8 mouse cellular contexts compared by ENCODE assay signal in genomic region chr9:30922197-30922894, GRCm38 (mm10). TPM values are rescaled to one million over a fixed set of nuclear protein-coding genes. Genes with fewer than 3 reads are reported as not detected.
DNase-seq lines count a peak whose midpoint lies in the region; ATAC-seq lines count a peak whose summit lies in the region.

Adamts15 (minus strand) TSS chr9:30922452.

- H3K36me3 ChIP-seq in intestine, embryonic 15.5 days = no peaks in the 10 kb centered on the region
- H3K36me3 ChIP-seq in liver, embryonic 12.5 days = no peaks in the 10 kb centered on the region
- H3K36me3 ChIP-seq in neural tube, embryonic 12.5 days = no peaks in the 10 kb centered on the region

- 0 out of 2 replicates have a peak within 1 kb of the TSS, but pooled peaks have one; percentile 13 for H3K27ac ChIP-seq in intestine, embryonic 15.5 days
- H3K27ac ChIP-seq in liver, embryonic 12.5 days = no peak within 1 kb of the TSS
- H3K27ac ChIP-seq in neural tube, embryonic 12.5 days = no peak within 1 kb of the TSS

- H3K4me3 ChIP-seq in intestine, embryonic 15.5 days (replicated peaks) = peak within 1 kb of the TSS; percentile 58
- H3K4me3 ChIP-seq in liver, embryonic 12.5 days = peak within 1 kb of the TSS; percentile 45
- H3K4me3 ChIP-seq in neural tube, embryonic 12.5 days = peak within 1 kb of the TSS; percentile 54

- ATAC-seq in intestine, embryonic 15.5 days = peak; percentile 91
- peak; percentile 46; the same call in 1 of the 2 replicates for ATAC-seq in liver, embryonic 12.5 days
- peak; percentile 75 for ATAC-seq in neural tube, embryonic 12.5 days (ENCODE audit: low FRiP score, low read depth)
- ATAC-seq in inflammation-experienced regulatory T-cells, adult 6 months = no peak

- peak within 1 kb of the TSS; percentile 44 for H3K9ac ChIP-seq in intestine, embryonic 15.5 days
- no peak within 1 kb of the TSS for H3K9ac ChIP-seq in liver, embryonic 12.5 days
- peak within 1 kb of the TSS; percentile 46 for H3K9ac ChIP-seq in neural tube, embryonic 12.5 days

- WGBS in intestine, embryonic 15.5 days = 0% methylated on average over 47 of the region's 47 CpGs
- WGBS in liver, embryonic 12.5 days (ENCODE audit: insufficient replicate concordance) = 1% methylated on average over 47 of the region's 47 CpGs
- WGBS in neural tube, embryonic 12.5 days = 1% methylated on average over 47 of the region's 47 CpGs

- H3K9me3 ChIP-seq in intestine, embryonic 15.5 days = no peaks in the 10 kb centered on the region
- H3K9me3 ChIP-seq in liver, embryonic 12.5 days (replicated peaks) = no peaks in the 10 kb centered on the region
- H3K9me3 ChIP-seq in neural tube, embryonic 12.5 days = no peaks in the 10 kb centered on the region

- DNase-seq in cerebellum, adult 9-11 months = peak; percentile 23
- no peak for DNase-seq in cerebellum, adult 8-10 months
- peak; percentile 87 for DNase-seq in embryo, embryonic 10.5 days (ENCODE audit: low spot score)
- no peak for DNase-seq in gonadal fat pad, adult 2 months (ENCODE audit: low read depth)

- H3K4me1 ChIP-seq in intestine, embryonic 15.5 days (replicated peaks) = peaks cover 18% of the 10 kb centered on the region; the same call in 1 of the 2 replicates
- no peaks in the 10 kb centered on the region for H3K4me1 ChIP-seq in liver, embryonic 12.5 days
- peaks cover 16% of the 10 kb centered on the region for H3K4me1 ChIP-seq in neural tube, embryonic 12.5 days

- peak within 1 kb of the TSS; percentile 98 for H3K4me2 ChIP-seq in intestine, embryonic 15.5 days (replicated peaks)
- peak within 1 kb of the TSS; percentile 62 for H3K4me2 ChIP-seq in liver, embryonic 12.5 days
- H3K4me2 ChIP-seq in neural tube, embryonic 12.5 days (replicated peaks) = peak within 1 kb of the TSS; percentile 97

- H3K27me3 ChIP-seq in intestine, embryonic 15.5 days (replicated peaks) = peaks cover 33% of the 10 kb centered on the region
- H3K27me3 ChIP-seq in liver, embryonic 12.5 days (replicated peaks) = peaks cover 44% of the 10 kb centered on the region
- H3K27me3 ChIP-seq in neural tube, embryonic 12.5 days (replicated peaks) = peaks cover 20% of the 10 kb centered on the region

RNA-seq across cellular contexts. Expression of gene Adamts15, which starts in this region (rescaled TPM):
- polyA plus RNA-seq in gonadal fat pad, adult 2 months (2012; rRNA removed) = 12.3 and 18.9 TPM in 2 replicates
- 5.9 and 6.2 TPM in 2 replicates for polyA plus RNA-seq in intestine, embryonic 15.5 days (2015; fragmentation: Nextera tagmentation; extraction: Ambion mirVana)
- 0.99 and 1.5 TPM in 2 replicates for polyA plus RNA-seq in liver, embryonic 12.5 days (2016; fragmentation: Nextera tagmentation; extraction: Ambion mirVana)
- 8.0 and 8.4 TPM in 2 replicates for polyA plus RNA-seq in neural tube, embryonic 12.5 days (2016; fragmentation: Nextera tagmentation; extraction: Ambion mirVana)
- not detected for polyA plus RNA-seq in inflammation-experienced regulatory T-cells, adult 6 months (2017; shearing (Covaris generic))

Comparison
In these comparisons a context has a peak if more than half of its experiments do, and no peak if none do; other contexts are left out.
1. DNase-seq: peak in cerebellum, adult 9-11 months (single experiment) and embryo, embryonic 10.5 days (single experiment); none in cerebellum, adult 8-10 months (single experiment) and gonadal fat pad, adult 2 months (single experiment).
2. Peak in every context shown above with its lines, with median percentiles within 50 percentile points of each other: H3K4me2 ChIP-seq and H3K4me3 ChIP-seq.